Mouse (Mus musculus) inflammation-experienced regulatory T-cells, adult 16 weeks (primary cell): Measurements from ENCODE around the gene Fam174b. TPM values are rescaled to one million over a fixed set of nuclear protein-coding genes. Genes with fewer than 3 reads are reported as not detected.

Experiments used
- polyA plus RNA-seq: library from polyadenylated mRNA; unstranded; fragments of 100-300 nt; shearing (Covaris generic); gene quantifications from one replicate; pipeline ENCODE4 v1.2.1, GENCODE M21; 2017

Gene Fam174b
- polyA plus RNA-seq: 3.1 TPM

GRCm38 (mm10) chr7:73740111-73741035 is at the start of gene Fam174b:
Gene Fam174b (plus strand): TSS chr7:73740302.

Other genes with a start within 250 kb of the Fam174b start
- 329 TPM for gene Chd2, start 198.5 kb upstream of the Fam174b start, polyA plus RNA-seq